Mouse (Mus musculus): ENCODE measurements at regions not wholly inside any gene's neighbourhood (a gene's known extent, or its start where the extent isn't known, plus 50 kb on each side); places are given as distances from the start of the nearest gene placed in this dataset.
A peak's percentile ranks its signal among the peaks of the same experiment; 100 is the strongest.

- peak; percentile 56 for DNase-seq (ENCODE audit: low read depth, low spot score)
Measured at GRCm38 (mm10) chr15:87476862-87477490, 67.1 kb upstream of the Fam19a5 start.

GRCm38 (mm10) chr15:87480758-87481157 lies 63.3 kb upstream of the Fam19a5 start:
- no peak for DNase-seq (ENCODE audit: low read depth, low spot score)
